Mouse (Mus musculus) ES-E14 (cell line): ENCODE measurements around the gene Arhgap10.

Source experiments
- MAFK ChIP-seq: IDR thresholded peaks from 2 replicates; pipeline ENCODE4 v1.6.1; 2014; ENCODE audit warnings: mild to moderate bottlenecking, low read depth, low read length, inconsistent platforms; ENCODE audit not compliant: insufficient read depth
- ZC3H11A ChIP-seq: IDR thresholded peaks from 2 replicates; pipeline ENCODE4 v1.6.1; 2012; ENCODE audit warnings: low read depth, mild to moderate bottlenecking, inconsistent platforms, low read length, borderline replicate concordance
- ZNF384 ChIP-seq: IDR thresholded peaks from 2 replicates; pipeline ENCODE4 v1.6.1; 2012; ENCODE audit warnings: low read depth, low read length, inconsistent platforms

DNA sequence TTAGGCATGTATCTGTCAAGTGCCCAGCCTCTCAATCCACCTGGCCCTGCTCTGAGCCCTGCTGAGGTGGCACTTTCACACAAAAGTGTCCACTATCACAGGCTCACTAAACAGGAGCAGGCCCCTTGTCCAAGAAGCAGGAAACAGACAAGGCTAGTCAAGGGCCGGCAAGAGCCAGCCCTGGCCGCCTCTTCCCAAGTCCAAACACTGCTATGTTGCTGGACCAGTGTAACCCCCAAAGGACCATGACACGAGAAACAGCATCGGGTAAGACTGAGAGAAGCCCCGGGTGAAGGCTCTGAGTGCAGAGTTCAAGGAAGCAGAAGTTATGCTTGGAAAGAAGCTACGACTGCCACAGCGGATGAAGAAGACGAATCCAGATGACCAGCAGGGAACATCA lies 16.6 kb downstream of the Arhgap10 start:
- TF ChIP-seq ZNF384 (no peak), ZC3H11A (no peak), MAFK (no peak)
